Mouse (Mus musculus): ENCODE results near the gene Lig4. TPM values are rescaled to one million over a fixed set of nuclear protein-coding genes. Genes with fewer than 3 reads are reported as not detected.

The Lig4 gene
- polyA plus RNA-seq (2015; fragmentation: Nextera tagmentation; extraction: Ambion mirVana): 14.1 and 14.2 TPM in 2 replicates

DNA sequence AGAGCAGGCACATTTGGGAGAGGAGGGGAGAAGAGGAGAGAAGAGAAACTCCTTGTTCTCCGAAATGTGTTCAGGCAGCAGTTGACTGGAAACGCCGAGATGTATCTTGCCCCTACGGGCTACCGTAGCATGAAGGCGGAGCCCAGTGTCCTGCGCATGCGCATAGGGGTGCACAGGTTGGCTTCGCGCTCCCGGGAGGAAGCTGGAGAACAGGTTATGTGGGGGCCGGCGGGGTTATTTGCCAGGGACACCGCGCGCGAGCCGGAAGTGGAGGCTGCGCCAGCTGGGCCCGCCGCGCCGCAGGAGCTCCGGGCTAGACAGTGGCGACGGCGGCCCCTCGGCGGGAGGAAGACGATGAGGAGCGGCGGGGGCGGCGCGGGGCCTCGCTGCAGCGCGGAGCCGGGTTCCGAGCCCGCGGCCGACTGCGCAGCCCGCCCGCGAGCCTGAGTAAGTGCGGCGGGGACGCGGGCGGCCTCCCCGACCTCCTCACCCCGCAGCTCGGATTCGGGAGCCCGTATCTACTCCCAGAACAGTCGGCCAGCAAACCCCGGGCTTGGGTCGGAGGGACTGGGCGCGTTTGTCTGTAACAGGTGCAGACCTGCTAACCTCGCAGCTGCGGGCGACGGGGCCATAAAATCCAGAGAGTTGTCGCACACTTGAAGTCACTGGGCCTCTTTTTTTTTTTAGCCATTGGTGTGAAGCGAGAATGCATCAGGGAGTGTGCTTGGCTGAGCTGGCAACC lies at the start of gene Lig4, which contains the start of gene Abhd13:
Gene Lig4, minus strand, starts transcription at position 114 of the 742 bp plus-strand sequence.
Gene Abhd13, plus strand, starts transcription at position 135 of the 742 bp plus-strand sequence.
- under 1% methylated on average over 45 of the region's 68 CpGs for WGBS
- peak within 1 kb of the TSS; percentile 58 for H3K4me2 ChIP-seq (ENCODE audit: low read length)
- ATAC-seq: peak; percentile 59
- peaks cover 5% of the 10 kb centered on the region for H3K36me3 ChIP-seq (ENCODE audit: control insufficient read depth, insufficient read depth, low read length)
- H3K4me1 ChIP-seq (ENCODE audit: control insufficient read depth, insufficient read depth, low read length): peaks cover 30% of the 10 kb centered on the region
- H3K27ac ChIP-seq (ENCODE audit: low read length): peak within 1 kb of the TSS; percentile 84
- no peaks in the 10 kb centered on the region for H3K27me3 ChIP-seq (ENCODE audit: control insufficient read depth, insufficient read depth, low read depth, low read length)
- peak within 1 kb of the TSS; percentile 91 for H3K9ac ChIP-seq (ENCODE audit: low read depth, low read length)
- H3K9me3 ChIP-seq (replicated peaks; ENCODE audit: control insufficient read depth, low read length, poor library complexity, severe bottlenecking): no peaks in the 10 kb centered on the region
- H3K4me3 ChIP-seq (ENCODE audit: low read depth, low read length): peak within 1 kb of the TSS; percentile 67

DNA sequence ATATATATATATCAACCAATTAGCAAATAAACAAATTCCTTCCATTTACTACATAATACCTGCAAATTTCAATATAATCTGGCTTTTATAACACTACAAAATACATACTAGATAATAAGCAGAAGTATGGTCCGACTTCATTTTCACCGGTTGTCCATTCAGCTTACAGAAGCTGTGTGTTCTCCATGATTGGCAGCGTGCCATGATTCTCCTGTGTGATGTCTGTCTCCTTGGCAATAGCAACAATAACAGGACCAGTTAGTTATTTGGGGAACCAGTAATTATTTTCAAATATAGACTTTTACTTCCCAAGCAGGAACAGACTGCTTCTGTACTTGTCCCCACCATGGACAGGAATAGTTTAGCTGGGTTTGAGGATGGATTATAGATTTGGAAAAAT lies 39.7 kb upstream of the Lig4 start:
- no peaks in the 10 kb centered on the region for H3K9me3 ChIP-seq (replicated peaks; ENCODE audit: control insufficient read depth, low read length, poor library complexity, severe bottlenecking)
- no peak overlapping the region for H3K9ac ChIP-seq (ENCODE audit: low read depth, low read length)
- H3K36me3 ChIP-seq (ENCODE audit: control insufficient read depth, insufficient read depth, low read length): no peaks in the 10 kb centered on the region
- 53% methylated on average over 3 of the region's 3 CpGs for WGBS
- H3K4me2 ChIP-seq (ENCODE audit: low read length): no peak overlapping the region
- H3K4me1 ChIP-seq (ENCODE audit: control insufficient read depth, insufficient read depth, low read length): peaks cover 2% of the 10 kb centered on the region; the same call in 1 of the 2 replicates
- no peak for ATAC-seq
- H3K4me3 ChIP-seq (ENCODE audit: low read depth, low read length): no peak overlapping the region
- H3K27me3 ChIP-seq (ENCODE audit: control insufficient read depth, insufficient read depth, low read depth, low read length): no peaks in the 10 kb centered on the region
- no peak overlapping the region for H3K27ac ChIP-seq (ENCODE audit: low read length)

GRCm38 (mm10) chr8:10016252-10016651 lies 38.8 kb upstream of the Lig4 start:
- Histone ChIP-seq H3K27me3 (ENCODE audit: control insufficient read depth, insufficient read depth, low read depth, low read length) (no peaks in the 10 kb centered on the region), H3K36me3 (ENCODE audit: control insufficient read depth, insufficient read depth, low read length) (no peaks in the 10 kb centered on the region), H3K4me3 (ENCODE audit: low read depth, low read length) (no peak overlapping the region), H3K4me1 (ENCODE audit: control insufficient read depth, insufficient read depth, low read length) (peaks cover 2% of the 10 kb centered on the region; the same call in 1 of the 2 replicates), H3K4me2 (ENCODE audit: low read length) (no peak overlapping the region), H3K27ac (ENCODE audit: low read length) (no peak overlapping the region), H3K9me3 (replicated peaks; ENCODE audit: control insufficient read depth, low read length, poor library complexity, severe bottlenecking) (no peaks in the 10 kb centered on the region), H3K9ac (ENCODE audit: low read depth, low read length) (no peak overlapping the region)
- WGBS: 88% methylated on average over 1 of the region's 1 CpGs
- ATAC-seq: no peak

DNA sequence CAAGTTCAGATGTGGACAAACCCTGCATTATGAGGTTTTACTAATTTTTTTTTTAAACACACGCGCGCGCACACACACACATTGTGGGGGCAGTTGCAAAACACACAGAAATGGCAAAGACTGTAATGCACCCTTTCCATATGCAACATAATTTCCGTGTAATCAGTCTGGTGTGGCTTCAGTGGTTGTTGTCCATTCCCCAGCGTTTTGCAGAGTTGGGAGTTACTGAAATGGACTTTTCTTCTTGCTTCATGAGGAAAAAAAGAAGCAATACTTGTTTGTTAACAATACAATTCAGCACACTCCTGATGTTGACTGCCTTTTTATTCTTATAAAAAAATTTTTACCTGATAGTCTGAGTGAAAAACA lies 30.2 kb upstream of the Lig4 start:
- peaks cover 4% of the 10 kb centered on the region; the same call in 1 of the 2 replicates for H3K27me3 ChIP-seq (ENCODE audit: control insufficient read depth, insufficient read depth, low read depth, low read length)
- H3K4me1 ChIP-seq (ENCODE audit: control insufficient read depth, insufficient read depth, low read length): peaks cover 4% of the 10 kb centered on the region; the same call in 1 of the 2 replicates
- H3K27ac ChIP-seq (ENCODE audit: low read length): no peak overlapping the region
- H3K4me2 ChIP-seq (ENCODE audit: low read length): peak overlapping the region; percentile 78
- no peaks in the 10 kb centered on the region for H3K9me3 ChIP-seq (replicated peaks; ENCODE audit: control insufficient read depth, low read length, poor library complexity, severe bottlenecking)
- no peak overlapping the region for H3K9ac ChIP-seq (ENCODE audit: low read depth, low read length)
- whole genome bisulfite sequencing: 38% methylated on average over 6 of the region's 6 CpGs
- peak overlapping the region; percentile 45 for H3K4me3 ChIP-seq (ENCODE audit: low read depth, low read length)
- no peak for ATAC-seq
- H3K36me3 ChIP-seq (ENCODE audit: control insufficient read depth, insufficient read depth, low read length): no peaks in the 10 kb centered on the region

- no peaks in the 10 kb centered on the region for H3K9me3 ChIP-seq (replicated peaks; ENCODE audit: control insufficient read depth, low read length, poor library complexity, severe bottlenecking)
- no peaks in the 10 kb centered on the region for H3K36me3 ChIP-seq (ENCODE audit: control insufficient read depth, insufficient read depth, low read length)
- H3K27me3 ChIP-seq (ENCODE audit: control insufficient read depth, insufficient read depth, low read depth, low read length): peaks cover 4% of the 10 kb centered on the region; the same call in 1 of the 2 replicates
- peaks cover 4% of the 10 kb centered on the region; the same call in 1 of the 2 replicates for H3K4me1 ChIP-seq (ENCODE audit: control insufficient read depth, insufficient read depth, low read length)
- H3K27ac ChIP-seq (ENCODE audit: low read length): no peak overlapping the region
- peak overlapping the region; percentile 78 for H3K4me2 ChIP-seq (ENCODE audit: low read length)
- peak overlapping the region; percentile 45 for H3K4me3 ChIP-seq (ENCODE audit: low read depth, low read length)
- WGBS: 5% methylated on average over 29 of the region's 29 CpGs
- peak; percentile 82 for ATAC-seq
- peak overlapping the region; percentile 65 for H3K9ac ChIP-seq (ENCODE audit: low read depth, low read length)
These were observed 29.6 kb upstream of the Lig4 start for GRCm38 (mm10) chr8:10006986-10007659.

DNA sequence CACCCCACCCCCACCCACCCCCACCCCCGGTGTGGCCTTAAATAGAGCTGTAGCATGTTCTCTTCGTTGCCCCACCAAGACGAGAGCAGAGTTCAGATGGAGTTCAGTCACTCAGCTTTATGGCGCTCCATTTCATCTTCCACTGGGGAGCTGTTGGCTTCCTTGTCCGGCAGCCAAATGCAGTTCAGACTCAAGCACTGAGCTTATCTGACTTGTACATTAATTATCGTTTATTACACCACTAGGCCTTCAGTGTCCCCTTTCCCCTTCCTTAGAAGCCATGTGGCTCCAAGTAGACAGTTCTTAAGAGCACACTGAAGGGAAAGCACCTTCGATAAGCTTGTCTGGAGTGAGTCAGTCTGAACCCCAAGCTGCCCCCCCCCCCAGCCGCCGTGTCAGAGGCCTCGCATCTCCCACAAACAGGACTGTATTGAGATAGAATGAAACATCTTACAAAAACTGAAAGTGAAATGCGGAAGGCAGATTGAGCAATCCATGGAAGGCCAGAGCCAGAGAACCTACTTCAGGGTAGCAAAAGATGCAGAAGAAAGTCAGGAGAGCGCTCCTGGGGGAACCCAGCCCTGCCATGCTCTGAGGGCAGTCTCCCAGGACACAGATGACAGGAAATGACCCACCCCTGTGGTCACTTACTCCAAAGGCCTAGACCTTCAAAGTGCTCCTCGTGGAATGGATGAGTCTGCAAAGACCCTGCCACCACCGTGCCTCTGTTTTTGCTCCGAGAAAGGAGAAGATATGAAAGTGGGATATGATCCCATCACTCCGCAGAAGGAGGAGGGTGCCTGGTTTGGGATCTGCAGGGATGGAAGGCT lies 28.9 kb upstream of the Lig4 start, which contains the start of gene Tnfsf13b:
Gene Tnfsf13b, plus strand, starts transcription at position 312 of the 830 bp plus-strand sequence.
- H3K4me2 ChIP-seq (ENCODE audit: low read length): peak within 1 kb of the TSS; percentile 78
- no peak within 1 kb of the TSS for H3K27ac ChIP-seq (ENCODE audit: low read length)
- no peaks in the 10 kb centered on the region for H3K36me3 ChIP-seq (ENCODE audit: control insufficient read depth, insufficient read depth, low read length)
- peak within 1 kb of the TSS; percentile 65 for H3K9ac ChIP-seq (ENCODE audit: low read depth, low read length)
- H3K9me3 ChIP-seq (replicated peaks; ENCODE audit: control insufficient read depth, low read length, poor library complexity, severe bottlenecking): no peaks in the 10 kb centered on the region
- no peak for ATAC-seq
- H3K4me1 ChIP-seq (ENCODE audit: control insufficient read depth, insufficient read depth, low read length): peaks cover 4% of the 10 kb centered on the region; the same call in 1 of the 2 replicates
- H3K4me3 ChIP-seq (ENCODE audit: low read depth, low read length): peak within 1 kb of the TSS; percentile 45
- H3K27me3 ChIP-seq (ENCODE audit: control insufficient read depth, insufficient read depth, low read depth, low read length): peaks cover 4% of the 10 kb centered on the region; the same call in 1 of the 2 replicates
- 83% methylated on average over 16 of the region's 16 CpGs for WGBS

DNA sequence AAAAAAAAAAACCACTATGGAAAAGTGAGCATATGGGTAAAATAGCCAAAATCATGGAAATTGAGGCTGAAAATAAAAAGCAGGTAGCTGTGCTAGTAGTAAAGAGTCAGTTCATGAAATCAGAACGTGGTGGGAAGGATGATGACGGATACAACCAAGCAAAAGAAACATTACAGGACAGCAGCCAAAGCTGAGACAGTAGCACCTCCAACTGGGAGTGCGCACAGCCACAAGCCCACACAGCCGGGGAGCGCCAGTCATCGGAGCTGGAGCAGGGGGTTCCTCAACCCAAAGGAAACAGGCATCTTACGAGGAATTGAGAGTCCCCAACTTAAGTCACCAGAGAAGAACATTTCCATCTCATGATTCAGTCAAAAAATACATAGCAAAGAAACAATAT lies 26.6 kb upstream of the Lig4 start:
- Histone ChIP-seq H3K9me3 (replicated peaks; ENCODE audit: control insufficient read depth, low read length, poor library complexity, severe bottlenecking) (no peaks in the 10 kb centered on the region), H3K4me3 (ENCODE audit: low read depth, low read length) (no peak overlapping the region), H3K4me1 (ENCODE audit: control insufficient read depth, insufficient read depth, low read length) (peaks cover 4% of the 10 kb centered on the region; the same call in 1 of the 2 replicates), H3K27me3 (ENCODE audit: control insufficient read depth, insufficient read depth, low read depth, low read length) (peaks cover 4% of the 10 kb centered on the region; the same call in 1 of the 2 replicates), H3K4me2 (ENCODE audit: low read length) (no peak overlapping the region), H3K9ac (ENCODE audit: low read depth, low read length) (no peak overlapping the region), H3K36me3 (ENCODE audit: control insufficient read depth, insufficient read depth, low read length) (no peaks in the 10 kb centered on the region), H3K27ac (ENCODE audit: low read length) (no peak overlapping the region)
- WGBS: 81% methylated on average over 7 of the region's 7 CpGs
- no peak for ATAC-seq

GRCm38 (mm10) chr8:9980188-9980587 lies 2.7 kb upstream of the Lig4 start:
- no peaks in the 10 kb centered on the region for H3K27me3 ChIP-seq (ENCODE audit: control insufficient read depth, insufficient read depth, low read depth, low read length)
- H3K9me3 ChIP-seq (replicated peaks; ENCODE audit: control insufficient read depth, low read length, poor library complexity, severe bottlenecking): no peaks in the 10 kb centered on the region
- no peaks in the 10 kb centered on the region for H3K36me3 ChIP-seq (ENCODE audit: control insufficient read depth, insufficient read depth, low read length)
- H3K4me3 ChIP-seq (ENCODE audit: low read depth, low read length): no peak overlapping the region
- H3K9ac ChIP-seq (ENCODE audit: low read depth, low read length): no peak overlapping the region
- no peak overlapping the region for H3K4me2 ChIP-seq (ENCODE audit: low read length)
- H3K27ac ChIP-seq (ENCODE audit: low read length): no peak overlapping the region
- H3K4me1 ChIP-seq (ENCODE audit: control insufficient read depth, insufficient read depth, low read length): peaks cover 26% of the 10 kb centered on the region
- ATAC-seq: no peak

Data from midbrain, embryonic 16.5 days (tissue).